In the genomic region with DNA sequence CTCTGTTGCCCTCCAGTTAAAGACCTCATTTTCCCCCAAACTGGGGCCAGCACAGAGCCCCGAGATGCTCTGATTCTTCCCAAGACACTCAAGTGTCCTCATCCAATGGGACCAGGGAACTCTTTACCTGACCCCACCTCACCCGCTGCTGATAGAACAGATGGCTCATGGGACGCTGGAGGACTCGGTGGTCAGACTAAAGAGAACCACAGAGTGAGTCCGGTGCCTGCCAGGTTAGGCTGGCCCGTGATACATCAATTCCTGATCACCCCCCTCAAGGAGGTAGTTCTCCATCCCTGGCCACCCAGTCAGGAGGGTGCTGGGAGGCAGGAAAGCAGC, we compare ENCODE assay signal across 8 mouse cellular contexts. TPM values are rescaled to one million over a fixed set of nuclear protein-coding genes. Genes with fewer than 3 reads are reported as not detected.
DNase-seq lines count a peak whose midpoint lies in the region; ATAC-seq and TF ChIP-seq lines count a peak whose summit lies in the region.

No protein-coding gene starts in this region.

- TF ChIP-seq CTCF in testis, adult 2 months (IDR thresholded peaks at IDR 0.05; ENCODE audit: control insufficient read depth, insufficient read depth, insufficient replicate concordance, low read depth, low read length), result no peak

- peak overlapping the region; percentile 76 for H3K4me2 ChIP-seq in liver, embryonic 15.5 days

- H3K4me3 ChIP-seq in testis, adult 2 months (ENCODE audit: control insufficient read depth, low read depth, low read length), result peak overlapping the region; percentile 93
- peak overlapping the region; percentile 51; the same call in 1 of the 2 replicates for H3K4me3 ChIP-seq in liver, embryonic 15.5 days (replicated peaks)

- peaks cover 14% of the 10 kb centered on the region for H3K4me1 ChIP-seq in testis, adult 2 months (ENCODE audit: control insufficient read depth, insufficient read depth, low read length)
- H3K4me1 ChIP-seq in liver, embryonic 15.5 days (replicated peaks), result peaks cover 14% of the 10 kb centered on the region

- ATAC-seq in liver, embryonic 15.5 days (ENCODE audit: insufficient read depth), result no peak
- ATAC-seq in CD4-positive, CD25-positive, alpha-beta regulatory T cell, adult 4 months, result no peak
- ATAC-seq in frontal cortex, adult (ENCODE audit: low TSS enrichment), result no peak

- peak overlapping the region; percentile 72 for H3K27ac ChIP-seq in testis, adult 2 months (ENCODE audit: control insufficient read depth, insufficient read depth, low read depth, low read length)
- H3K27ac ChIP-seq in liver, embryonic 15.5 days (replicated peaks), result no peak overlapping the region

- no peaks in the 10 kb centered on the region for H3K27me3 ChIP-seq in testis, adult 2 months (ENCODE audit: control insufficient read depth, insufficient read depth, low read length)
- H3K27me3 ChIP-seq in liver, embryonic 15.5 days, result peaks cover 84% of the 10 kb centered on the region

- peak; percentile 64 to 67 for DNase-seq in cerebellum, adult 18-20 months
- DNase-seq in cerebellum, postnatal 4 days (ENCODE audit: low spot score in 2 of 2), result no peak
- no peak for DNase-seq in testis, postnatal 10 days (ENCODE audit: low spot score)
- DNase-seq in adrenal gland, postnatal 25 days, result no peak

- no peak overlapping the region for H3K9ac ChIP-seq in liver, embryonic 15.5 days

- 3% methylated on average over 6 of the region's 6 CpGs for WGBS in liver, embryonic 15.5 days (ENCODE audit: insufficient replicate concordance)

- no peaks in the 10 kb centered on the region for H3K9me3 ChIP-seq in liver, embryonic 15.5 days (replicated peaks)

- H3K36me3 ChIP-seq in testis, adult 2 months (ENCODE audit: control insufficient read depth, insufficient read depth, low read length), result no peaks in the 10 kb centered on the region
- no peaks in the 10 kb centered on the region for H3K36me3 ChIP-seq in liver, embryonic 15.5 days (replicated peaks)

- no peak for TF ChIP-seq POLR2A in testis, adult 2 months (IDR thresholded peaks at IDR 0.05; ENCODE audit: control insufficient read depth, low read depth, low read length)

RNA-seq across cellular contexts. Expression of gene Nkain1, which starts 1.0 kb away (rescaled TPM):
- polyA plus RNA-seq in testis, adult 2 months (2012; rRNA removed), result 12.3 and 13.1 TPM in 2 replicates
- not detected in 2 replicates for polyA plus RNA-seq in liver, embryonic 15.5 days (2015; fragmentation: Nextera tagmentation; extraction: Ambion mirVana)
- not detected for polyA plus RNA-seq in CD4-positive, CD25-positive, alpha-beta regulatory T cell, adult 4 months (2017; shearing (Covaris generic))
- total RNA-seq in adrenal gland, postnatal 25 days (2021), result 5.6 and 7.2 TPM in 2 replicates

Comparison
In these comparisons a context has a peak if more than half of its experiments do, and no peak if none do; other contexts are left out.
1. DNase-seq: peak in cerebellum, adult 18-20 months (2 of 2); none in cerebellum, postnatal 4 days (0 of 2), testis, postnatal 10 days (single experiment) and adrenal gland, postnatal 25 days (single experiment).
2. RNA of gene Nkain1, which starts 1.0 kb away (polyA plus RNA-seq): 12.3 to 13.1 TPM in testis, adult 2 months; not detected in liver, embryonic 15.5 days and not detected in CD4-positive, CD25-positive, alpha-beta regulatory T cell, adult 4 months; every median in the first group is over 10 times any median in the second.